Mouse (Mus musculus) liver, adult 2 months (tissue): ENCODE data around the gene Aatk.

ENCODE experiments used
- CTCF ChIP-seq: fragments of 200-500 bp; IDR thresholded peaks from 2 replicates; pipeline ENCODE4 v1.5.1; 2011; ENCODE audit warnings: low read depth, low read length, control low read depth
- POLR2A ChIP-seq: fragments of 200-500 bp; IDR thresholded peaks from 2 replicates; pipeline ENCODE4 v1.6.1; 2011; ENCODE audit warnings: low read length, control low read depth; ENCODE audit not compliant: insufficient read depth; ENCODE audit errors: extremely low read depth

DNA sequence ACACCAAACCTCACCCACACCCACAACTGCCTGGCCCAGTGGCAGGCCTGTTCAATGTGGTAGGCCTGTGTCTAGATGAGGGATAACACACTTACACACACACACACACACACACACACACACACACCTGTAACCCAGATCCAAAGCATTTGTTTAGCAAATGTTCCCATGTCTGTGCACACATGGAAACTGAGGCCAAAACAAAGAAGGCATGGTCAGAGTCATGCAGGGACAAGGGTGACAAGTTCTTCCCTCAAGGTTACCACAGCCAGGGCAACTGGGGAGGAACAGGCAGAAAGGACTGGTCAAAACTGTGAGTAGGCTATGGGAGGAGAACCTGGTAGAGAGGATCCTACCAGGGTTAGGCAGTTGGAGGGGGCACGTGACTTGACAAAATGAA is 38.5 kb downstream of the Aatk start:
- no peak for TF ChIP-seq CTCF
- no peak for TF ChIP-seq POLR2A
